Comparison of ENCODE assay signal across 13 mouse cellular contexts in the genomic region with DNA sequence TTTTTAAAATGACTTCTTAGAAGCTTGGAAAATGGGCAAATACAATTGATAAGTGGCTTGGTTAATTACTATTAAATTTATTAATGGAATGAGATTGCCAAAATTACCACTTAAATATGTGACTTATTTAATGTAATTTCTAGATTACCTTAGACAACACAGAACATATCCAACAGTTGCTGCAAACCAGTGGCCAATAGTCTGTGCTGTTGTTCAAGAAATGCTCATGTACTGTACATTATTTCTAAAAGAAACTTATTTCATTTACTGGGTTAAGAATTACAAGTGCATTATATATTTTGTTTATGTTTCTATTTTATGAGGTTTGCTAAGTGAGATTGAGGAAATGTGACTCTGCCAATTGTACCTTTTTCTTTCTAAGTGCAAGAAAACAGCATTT.
DNase-seq lines count a peak whose midpoint lies in the region; ATAC-seq and TF ChIP-seq lines count a peak whose summit lies in the region.
"Had no signal": no experiment of that assay in that cellular context is flagged by ENCODE, and none has a peak within 500 bp of the region (broad histone marks: within the 10 kb centered on the region; RNA-seq: fewer than 3 reads in every experiment).

No protein-coding gene starts in this region.

- peak; percentile 57 for TF ChIP-seq CTCF in stomach, postnatal 0 days (IDR thresholded peaks at IDR 0.05; ENCODE audit: low read depth)

- DNase-seq in embryonic facial prominence, embryonic 14.5 days (ENCODE audit: low spot score) = peak; percentile 9
- DNase-seq in embryonic facial prominence, embryonic 10.5 days (ENCODE audit: low spot score) = no peak
- peak; percentile 16 for DNase-seq in kidney, postnatal 10 days
- no peak for DNase-seq in kidney, adult 18-20 months
- DNase-seq in testis, postnatal 10 days (ENCODE audit: low spot score) = peak; percentile 38
- no peak for DNase-seq in testis, postnatal 14 days (ENCODE audit: low spot score)
- DNase-seq in stomach, postnatal 0 days (ENCODE audit: low spot score) = no peak
- DNase-seq in thymus, postnatal 0 days (ENCODE audit: low spot score) = no peak
- DNase-seq: lung, postnatal 36 days had no signal

- no peaks in the 10 kb centered on the region for H3K36me3 ChIP-seq in embryonic facial prominence, embryonic 14.5 days (ENCODE audit: control insufficient read depth, insufficient read depth, low read length)
- H3K36me3 ChIP-seq in embryonic facial prominence, embryonic 10.5 days (replicated peaks) = no peaks in the 10 kb centered on the region
- no peaks in the 10 kb centered on the region for H3K36me3 ChIP-seq in stomach, postnatal 0 days (ENCODE audit: control insufficient read depth, insufficient read depth, low read length)
- H3K36me3 ChIP-seq: embryonic facial prominence, embryonic 13.5 days; hindbrain, embryonic 10.5 days had no signal

- no peak overlapping the region for H3K27ac ChIP-seq in embryonic facial prominence, embryonic 14.5 days (replicated peaks; ENCODE audit: low read depth, low read length)
- no peak overlapping the region for H3K27ac ChIP-seq in embryonic facial prominence, embryonic 10.5 days (replicated peaks)
- H3K27ac ChIP-seq in stomach, postnatal 0 days (replicated peaks) = no peak overlapping the region
- H3K27ac ChIP-seq: embryonic facial prominence, embryonic 13.5 days; hindbrain, embryonic 10.5 days had no signal

- no peak overlapping the region for H3K9ac ChIP-seq in embryonic facial prominence, embryonic 14.5 days (ENCODE audit: low read depth, low read length)
- no peak overlapping the region for H3K9ac ChIP-seq in stomach, postnatal 0 days (ENCODE audit: low read length)
- H3K9ac ChIP-seq: embryonic facial prominence, embryonic 13.5 days had no signal

- no peaks in the 10 kb centered on the region for H3K27me3 ChIP-seq in embryonic facial prominence, embryonic 14.5 days (replicated peaks; ENCODE audit: control insufficient read depth, insufficient read depth, low read length)
- no peaks in the 10 kb centered on the region for H3K27me3 ChIP-seq in embryonic facial prominence, embryonic 10.5 days (replicated peaks; ENCODE audit: low read depth, poor library complexity, severe bottlenecking)
- H3K27me3 ChIP-seq in stomach, postnatal 0 days (ENCODE audit: control insufficient read depth, insufficient read depth, low read length) = no peaks in the 10 kb centered on the region
- H3K27me3 ChIP-seq: embryonic facial prominence, embryonic 13.5 days had no signal

- no peak for ATAC-seq in embryonic facial prominence, embryonic 14.5 days (ENCODE audit: low read depth)
- ATAC-seq in stomach, postnatal 0 days (ENCODE audit: low FRiP score, low TSS enrichment) = no peak
- ATAC-seq: forebrain, embryonic 16.5 days had no signal

- H3K9me3 ChIP-seq in embryonic facial prominence, embryonic 14.5 days (ENCODE audit: control insufficient read depth, low read length) = no peaks in the 10 kb centered on the region
- no peaks in the 10 kb centered on the region for H3K9me3 ChIP-seq in embryonic facial prominence, embryonic 10.5 days
- H3K9me3 ChIP-seq in stomach, postnatal 0 days (ENCODE audit: control insufficient read depth, low read length) = no peaks in the 10 kb centered on the region
- H3K9me3 ChIP-seq: embryonic facial prominence, embryonic 13.5 days; hindbrain, embryonic 10.5 days had no signal

- H3K4me3 ChIP-seq in embryonic facial prominence, embryonic 14.5 days (ENCODE audit: low read depth, low read length) = no peak overlapping the region
- no peak overlapping the region for H3K4me3 ChIP-seq in embryonic facial prominence, embryonic 10.5 days
- H3K4me3 ChIP-seq in stomach, postnatal 0 days (ENCODE audit: low read depth, low read length) = no peak overlapping the region
- H3K4me3 ChIP-seq: embryonic facial prominence, embryonic 13.5 days; hindbrain, embryonic 10.5 days had no signal

- H3K4me1 ChIP-seq in embryonic facial prominence, embryonic 14.5 days (ENCODE audit: control insufficient read depth, insufficient read depth, low read length) = no peaks in the 10 kb centered on the region
- H3K4me1 ChIP-seq in embryonic facial prominence, embryonic 10.5 days = no peaks in the 10 kb centered on the region
- H3K4me1 ChIP-seq in stomach, postnatal 0 days (replicated peaks; ENCODE audit: control insufficient read depth, insufficient read depth) = no peaks in the 10 kb centered on the region
- H3K4me1 ChIP-seq: embryonic facial prominence, embryonic 13.5 days; hindbrain, embryonic 10.5 days had no signal

- H3K4me2 ChIP-seq in embryonic facial prominence, embryonic 14.5 days (ENCODE audit: low read depth, low read length) = no peak overlapping the region
- H3K4me2 ChIP-seq in stomach, postnatal 0 days (replicated peaks; ENCODE audit: low read depth) = no peak overlapping the region
- H3K4me2 ChIP-seq: embryonic facial prominence, embryonic 13.5 days; liver, embryonic 11.5 days had no signal

- no peak for TF ChIP-seq EP300 in stomach, postnatal 0 days (optimal IDR thresholded peaks at IDR 0.05)

Comparison
In these comparisons a context has a peak if more than half of its experiments do, and no peak if none do; other contexts are left out.
1. DNase-seq: peak in embryonic facial prominence, embryonic 14.5 days (single experiment), kidney, postnatal 10 days (single experiment) and testis, postnatal 10 days (single experiment); none in embryonic facial prominence, embryonic 10.5 days (single experiment), kidney, adult 18-20 months (single experiment), testis, postnatal 14 days (single experiment), stomach, postnatal 0 days (single experiment) and thymus, postnatal 0 days (single experiment).